Mouse (Mus musculus) liver (tissue): ENCODE measurements around the gene Simc1.

Experiments
- DNase-seq: peaks from one replicate; pipeline ENCODE4 v3.0.0-alpha.2; 2020; ENCODE audit warnings: mixed read lengths

Gene Simc1

DNA sequence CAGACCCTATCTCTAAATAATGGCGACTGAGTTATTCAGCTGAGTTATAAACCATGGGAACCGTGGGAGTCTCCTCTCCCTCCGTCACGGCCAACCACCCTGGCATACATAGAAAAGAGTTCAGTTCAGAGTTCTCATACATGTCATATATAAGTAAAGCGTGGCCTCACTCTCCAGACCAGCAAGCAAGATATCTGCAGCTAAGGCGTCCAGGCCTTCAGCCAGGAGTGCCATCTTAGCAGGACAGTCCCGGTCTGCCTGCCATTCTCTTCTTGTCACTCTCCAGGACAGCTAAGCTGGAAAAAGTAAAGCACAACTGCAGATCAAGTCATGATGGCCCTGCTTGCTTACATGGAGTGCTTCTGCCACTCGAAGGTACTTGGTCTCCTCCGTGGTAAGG is 52.6 kb downstream of the Simc1 start:
- DNase-seq: no peak

DNA sequence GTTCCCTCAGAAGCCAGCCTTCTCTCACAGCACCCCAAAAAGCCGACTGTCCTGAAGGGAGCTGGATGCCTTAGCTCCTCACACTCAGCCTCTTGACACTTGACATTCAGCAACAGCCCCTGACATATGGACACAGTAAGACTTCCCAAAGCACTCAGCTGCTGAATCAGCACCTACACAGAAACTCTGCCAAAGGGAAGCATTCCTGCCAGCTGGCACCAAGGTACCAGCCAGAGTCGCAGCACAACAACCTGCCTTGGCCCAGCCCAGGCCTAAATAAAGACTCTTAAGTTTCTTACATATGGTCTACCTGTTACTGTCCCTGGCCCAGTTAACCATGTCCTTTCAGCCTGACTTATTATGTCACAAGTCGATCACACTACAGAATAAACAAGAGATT is 53.2 kb downstream of the Simc1 start:
- no peak for DNase-seq

DNA sequence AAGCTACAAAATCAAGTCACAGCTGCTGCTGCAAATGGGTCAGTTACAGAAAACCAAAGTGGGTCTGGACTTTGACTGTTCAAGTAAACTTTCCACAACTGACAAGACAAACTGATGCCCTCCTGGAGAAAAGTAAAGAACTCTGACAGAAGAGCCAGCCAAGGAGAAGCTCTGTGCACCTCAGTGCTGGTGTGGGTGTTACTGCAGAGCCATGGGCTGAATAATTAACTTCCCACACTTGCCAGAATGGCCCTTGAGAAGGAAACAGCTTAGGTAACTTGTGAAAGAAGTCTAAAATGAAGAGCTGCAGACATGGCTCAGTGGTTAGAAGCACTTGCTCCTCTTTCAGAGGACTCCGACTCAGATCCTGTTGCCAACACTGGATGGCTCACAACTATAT is 54.1 kb downstream of the Simc1 start:
- DNase-seq: no peak

DNA sequence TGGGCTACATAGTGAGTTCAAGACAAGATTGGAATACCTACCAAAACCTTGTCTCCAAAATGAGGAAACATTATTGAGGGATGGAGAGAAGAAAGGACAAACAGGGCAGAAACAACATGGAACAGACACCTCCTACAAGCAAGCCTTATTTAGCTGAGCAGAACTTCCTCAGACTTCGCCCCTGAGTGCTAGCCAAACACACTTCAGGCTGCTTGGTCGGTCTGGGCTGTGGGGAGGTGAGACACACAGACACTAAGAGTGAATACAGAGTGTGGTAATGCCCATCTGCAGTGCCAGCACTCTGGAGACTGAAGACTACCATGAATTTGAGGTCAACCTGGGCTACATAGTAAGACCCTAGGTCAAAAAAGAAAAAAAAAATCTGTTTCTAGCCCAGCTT is 56.1 kb downstream of the Simc1 start:
- DNase-seq: no peak

DNA sequence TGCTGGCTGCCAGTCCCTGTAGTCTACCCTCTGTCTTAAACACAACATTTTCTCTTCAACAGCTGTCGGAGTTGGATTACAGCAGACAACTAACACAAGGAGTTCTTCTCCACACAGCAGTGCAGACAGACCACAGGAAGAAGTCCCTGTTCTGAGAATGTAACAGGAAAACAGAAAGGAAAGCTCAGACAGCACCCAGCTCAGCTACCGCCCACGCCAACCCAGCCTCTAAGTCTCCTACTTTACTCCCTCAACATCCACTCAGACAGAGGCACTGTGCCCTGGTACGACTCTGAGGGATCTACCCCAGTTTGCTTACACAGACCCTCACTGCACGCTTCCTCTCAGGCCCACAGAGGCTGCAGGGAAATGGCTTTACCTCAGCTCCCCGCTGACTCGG is 57.0 kb downstream of the Simc1 start:
- DNase-seq: no peak

DNA sequence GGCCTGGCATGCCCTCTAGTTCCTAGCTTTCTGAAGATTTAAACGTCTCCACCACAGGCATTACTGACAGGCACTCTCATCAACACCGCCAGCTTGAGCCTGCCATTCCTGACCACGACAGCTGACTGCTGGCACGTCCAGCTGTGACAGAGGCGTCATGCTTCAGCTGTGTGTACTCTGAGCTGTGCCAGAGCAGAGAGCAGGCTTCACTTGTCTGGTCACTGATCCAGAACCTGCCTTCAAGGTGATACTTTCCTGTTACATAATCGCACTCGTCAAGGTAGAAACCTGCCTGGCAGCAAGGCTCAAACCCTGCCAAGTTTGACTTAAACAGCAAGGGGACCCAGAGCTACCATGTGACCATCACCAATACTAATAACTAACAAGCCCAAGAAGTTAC is 59.0 kb downstream of the Simc1 start:
- DNase-seq: no peak

DNA sequence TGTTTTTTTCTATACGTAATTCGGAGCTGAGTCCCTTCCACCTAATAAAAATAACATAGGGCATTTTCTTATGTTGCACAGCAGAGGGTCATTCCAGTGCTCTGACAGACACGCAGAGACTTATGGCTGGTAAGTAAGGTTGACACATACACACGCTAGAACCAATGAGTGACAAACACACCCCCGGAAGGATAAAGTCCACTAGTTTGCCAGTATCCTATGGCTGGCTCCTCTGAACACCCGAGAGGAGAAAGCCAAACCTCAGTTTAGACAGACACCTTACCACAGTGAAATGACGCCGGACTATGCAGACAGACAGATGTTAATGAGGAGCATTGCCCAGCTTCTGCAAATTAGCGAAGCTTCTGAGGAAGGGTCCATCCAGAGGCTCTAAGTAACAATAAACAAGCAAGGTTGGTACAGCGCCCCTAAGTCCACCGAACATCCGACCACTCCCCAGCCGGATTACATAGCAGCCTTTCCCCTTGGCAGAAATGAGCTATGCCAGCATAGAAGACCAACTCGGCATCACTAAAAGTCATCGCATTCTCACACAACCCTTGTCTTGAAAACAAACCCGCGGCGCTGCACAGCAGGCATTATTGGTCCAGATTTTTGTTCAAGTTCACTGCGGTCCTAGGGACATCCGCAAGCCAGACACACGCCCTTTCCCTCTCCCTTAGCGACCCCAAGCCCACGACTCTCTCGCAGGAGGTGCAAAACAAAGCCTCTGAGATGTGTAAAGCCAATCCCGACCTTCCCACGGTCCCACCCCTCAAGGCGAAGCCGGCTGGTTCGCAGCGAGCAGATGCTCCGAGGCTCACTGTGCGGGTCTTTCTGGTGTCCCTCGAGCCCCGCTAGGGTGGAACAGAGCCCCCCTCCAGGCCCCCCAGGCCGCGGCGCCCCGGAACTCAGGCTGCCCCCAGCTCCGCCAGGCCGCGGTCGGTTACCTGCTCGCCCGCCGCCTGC is 60.9 kb downstream of the Simc1 start:
- DNase-seq: peak; percentile 27

DNA sequence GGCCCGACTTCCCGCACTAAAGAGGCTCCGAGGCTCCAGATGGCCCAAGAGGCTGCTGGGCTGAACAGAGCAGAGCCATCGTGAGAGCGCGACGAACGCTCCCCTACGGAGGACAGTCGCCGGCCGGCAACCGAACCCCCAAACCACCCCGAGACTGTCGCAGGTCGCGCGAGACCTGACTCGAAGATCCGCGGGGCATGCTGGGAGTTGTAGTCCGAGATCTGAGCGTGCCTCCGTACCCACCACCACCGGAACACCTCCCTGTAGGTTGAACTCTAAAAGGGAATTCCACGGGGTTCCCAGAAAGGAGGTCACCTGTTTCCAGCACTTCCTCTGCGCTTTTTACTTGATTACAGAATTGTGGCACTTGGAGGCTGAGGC is 61.6 kb downstream of the Simc1 start, which contains the start of gene 4833439L19Rik:
Gene 4833439L19Rik, minus strand, starts transcription at position 235 of the 381 bp plus-strand sequence.
- peak; percentile 94 for DNase-seq

DNA sequence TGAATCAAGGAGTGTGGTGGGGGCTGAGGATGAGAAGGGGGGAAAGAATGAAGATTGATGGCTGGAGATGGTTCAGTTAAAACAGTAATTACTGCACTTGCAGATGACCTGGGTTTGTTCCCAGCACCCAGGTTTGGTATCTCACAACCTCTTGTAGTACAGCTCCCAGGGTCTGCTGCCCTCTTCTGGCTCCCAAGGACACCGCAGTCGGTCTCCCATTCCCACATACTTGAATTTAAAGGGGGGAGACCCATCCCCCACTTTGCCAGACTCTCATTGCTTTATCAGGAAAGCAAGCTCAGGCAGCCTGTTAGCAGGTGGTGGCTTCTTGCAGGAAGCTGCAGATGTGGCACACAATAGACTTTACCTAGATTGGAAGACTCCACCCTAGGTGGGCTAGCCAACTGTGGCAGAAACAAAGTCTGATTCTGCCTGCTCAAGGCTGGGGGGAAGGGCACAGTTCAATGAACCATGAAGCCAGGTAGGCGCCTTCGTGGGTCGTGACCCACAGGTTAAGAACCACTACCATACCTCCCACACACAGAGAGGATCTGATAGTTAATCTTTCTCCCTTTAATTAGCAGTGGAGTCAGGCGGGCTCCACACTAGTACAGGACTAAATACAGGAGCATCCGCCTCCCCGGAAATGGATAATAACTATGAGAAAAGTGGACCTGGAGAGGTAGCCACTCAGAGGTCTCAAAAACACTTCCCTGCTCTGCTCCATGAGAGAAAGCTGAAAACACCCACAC is 62.2 kb downstream of the Simc1 start:
- peak; percentile 67 for DNase-seq

DNA sequence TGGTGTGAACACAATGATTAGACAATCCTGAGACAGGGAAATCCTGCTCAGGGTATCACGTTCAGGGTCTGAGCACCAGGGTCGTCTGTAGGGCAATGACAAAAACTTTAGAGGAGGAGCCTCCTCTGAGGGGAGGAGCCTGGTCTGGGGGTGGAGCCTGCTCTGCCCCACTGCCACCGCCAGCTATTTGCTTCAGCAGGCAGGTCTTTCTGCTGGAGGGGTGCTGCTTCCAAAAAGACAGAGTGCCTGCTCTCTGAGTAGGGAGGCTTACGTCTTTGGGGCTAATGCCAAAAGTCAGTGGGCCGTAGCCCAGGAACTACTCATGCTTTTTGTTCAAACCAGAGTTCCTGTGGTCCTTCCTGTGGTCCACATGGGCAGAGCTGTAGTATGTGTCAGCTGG is 64.8 kb downstream of the Simc1 start:
- DNase-seq: peak; percentile 43

DNA sequence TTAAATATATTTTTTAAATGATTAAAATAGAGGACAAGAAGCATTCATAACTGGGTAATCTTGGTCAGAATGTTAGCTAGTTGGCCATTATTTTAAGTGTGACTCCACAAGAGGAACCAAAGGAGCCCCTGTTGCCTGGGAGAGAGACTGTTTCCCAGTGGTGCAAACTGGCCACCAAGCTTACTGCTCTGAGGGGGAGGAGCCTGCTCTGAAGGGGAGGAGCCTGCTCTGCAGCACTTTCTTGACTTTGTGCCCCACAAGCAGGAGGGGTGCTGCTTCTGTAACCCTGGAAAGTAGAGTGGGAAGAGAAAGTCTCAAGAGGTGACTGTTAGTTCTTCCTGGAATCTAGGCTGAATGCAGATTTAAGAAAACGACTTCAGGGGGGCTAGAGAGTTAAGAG is 65.7 kb downstream of the Simc1 start:
- peak; percentile 41 for DNase-seq

DNA sequence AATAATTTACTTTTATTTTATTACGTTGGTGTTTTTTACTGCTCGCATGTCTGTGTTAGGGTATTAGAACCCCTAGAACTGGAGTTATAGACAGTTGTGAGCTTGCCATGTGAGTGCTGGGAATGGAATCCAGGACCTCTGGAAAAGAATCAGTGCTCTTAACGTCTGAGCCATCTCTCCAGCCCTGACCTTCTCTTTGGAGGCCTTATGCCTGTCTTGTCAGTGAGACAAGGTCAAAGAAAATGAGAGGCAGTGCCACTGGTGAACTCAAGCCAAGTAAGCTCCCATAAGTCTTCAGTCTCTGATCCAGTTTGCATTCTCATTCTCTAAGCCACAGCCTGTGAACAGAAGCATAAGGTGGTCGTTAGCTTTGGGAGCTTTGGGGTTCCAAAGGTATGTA is 67.2 kb downstream of the Simc1 start:
- no peak for DNase-seq

DNA sequence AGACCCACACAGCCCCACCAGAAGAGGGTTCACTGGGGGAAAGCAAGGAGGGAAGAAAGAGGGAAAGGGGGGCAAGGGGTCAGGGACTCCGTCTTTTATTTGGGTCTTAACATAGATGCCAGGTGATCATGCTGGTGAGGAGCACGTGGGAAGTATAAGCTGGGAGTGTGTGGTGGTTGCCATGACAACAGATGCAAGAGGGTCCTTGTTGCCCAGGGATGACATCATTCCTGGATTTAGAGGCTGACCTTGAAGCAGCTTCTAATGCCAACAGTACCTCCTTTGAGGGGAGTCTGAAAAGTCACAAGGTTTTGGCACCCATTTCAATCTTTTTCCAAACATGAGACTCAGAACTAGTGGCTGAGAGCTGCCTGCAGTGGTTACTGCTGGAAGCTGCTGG is 68.1 kb downstream of the Simc1 start:
- no peak for DNase-seq

DNA sequence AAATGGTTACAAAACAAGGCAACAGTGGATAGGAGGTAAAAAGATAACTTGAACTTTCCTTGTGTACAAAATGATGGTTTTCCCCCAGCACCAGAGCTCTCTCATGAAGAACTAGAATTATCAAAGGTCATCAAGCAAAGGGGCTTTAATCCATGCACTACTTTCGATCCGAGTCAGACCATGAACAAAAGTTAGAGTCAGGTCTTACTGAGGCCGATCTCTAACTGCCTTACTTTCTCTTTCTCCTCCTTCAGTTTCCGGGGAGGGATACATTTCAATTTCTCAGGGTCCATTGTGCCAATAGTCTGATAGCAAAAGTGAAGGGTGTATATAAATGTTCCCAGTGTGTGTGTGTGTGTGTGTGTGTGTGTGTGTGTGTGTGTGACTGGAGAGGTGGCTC is 69.0 kb downstream of the Simc1 start:
- DNase-seq: no peak

DNA sequence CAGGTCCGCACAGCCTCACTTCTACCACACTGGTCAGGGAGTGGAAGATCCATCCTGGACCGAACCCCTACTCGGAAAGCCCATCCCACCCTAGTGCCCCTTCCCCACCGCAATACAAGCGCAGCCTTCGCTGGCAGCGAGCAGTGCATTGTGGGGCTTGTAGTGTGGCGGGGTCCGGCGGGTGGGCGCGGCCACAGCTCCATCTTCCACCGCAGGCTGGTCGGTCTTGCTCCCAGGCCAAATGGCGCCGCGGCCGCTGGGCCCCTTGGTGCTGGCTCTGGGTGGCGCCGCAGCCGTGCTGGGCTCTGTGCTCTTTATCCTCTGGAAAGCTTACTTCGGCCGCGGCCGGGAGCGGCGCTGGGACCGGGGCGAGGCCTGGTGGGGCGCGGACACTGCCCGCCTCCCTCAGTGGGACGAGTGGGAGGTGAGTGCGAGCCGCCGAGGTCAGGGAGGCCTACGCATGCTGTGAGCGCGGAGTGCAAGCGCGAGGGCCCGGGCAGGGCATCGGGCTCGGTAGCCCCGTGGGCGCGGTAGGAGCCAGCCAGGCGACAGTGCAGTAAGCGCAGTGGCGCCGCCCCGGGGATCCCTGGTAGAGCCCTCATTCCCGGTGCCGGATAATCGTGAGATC is 71.4 kb downstream of the Simc1 start, which contains the start of gene Arl10:
Gene Arl10, plus strand, starts transcription at position 162 of the 628 bp plus-strand sequence.
- peak; percentile 71 for DNase-seq

DNA sequence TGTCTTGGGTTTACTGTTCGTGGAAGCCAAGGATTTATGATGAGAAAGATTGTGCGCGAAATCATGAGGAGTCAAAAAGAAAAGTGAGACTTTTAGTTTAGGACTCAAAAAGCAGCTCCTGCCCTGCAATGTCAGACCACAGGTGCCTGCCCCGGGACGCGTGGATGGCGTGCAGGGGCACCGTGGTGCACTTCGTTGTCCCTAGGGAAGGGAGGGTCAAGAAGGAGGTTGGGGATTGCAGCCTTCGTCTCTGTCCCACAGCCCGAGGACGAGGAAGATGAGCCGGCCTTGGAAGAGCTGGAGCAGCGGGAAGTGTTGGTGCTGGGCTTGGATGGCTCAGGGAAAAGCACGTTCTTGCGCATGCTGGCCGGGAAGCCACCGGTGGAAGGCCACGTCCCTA is 71.9 kb downstream of the Simc1 start:
- DNase-seq: no peak

DNA sequence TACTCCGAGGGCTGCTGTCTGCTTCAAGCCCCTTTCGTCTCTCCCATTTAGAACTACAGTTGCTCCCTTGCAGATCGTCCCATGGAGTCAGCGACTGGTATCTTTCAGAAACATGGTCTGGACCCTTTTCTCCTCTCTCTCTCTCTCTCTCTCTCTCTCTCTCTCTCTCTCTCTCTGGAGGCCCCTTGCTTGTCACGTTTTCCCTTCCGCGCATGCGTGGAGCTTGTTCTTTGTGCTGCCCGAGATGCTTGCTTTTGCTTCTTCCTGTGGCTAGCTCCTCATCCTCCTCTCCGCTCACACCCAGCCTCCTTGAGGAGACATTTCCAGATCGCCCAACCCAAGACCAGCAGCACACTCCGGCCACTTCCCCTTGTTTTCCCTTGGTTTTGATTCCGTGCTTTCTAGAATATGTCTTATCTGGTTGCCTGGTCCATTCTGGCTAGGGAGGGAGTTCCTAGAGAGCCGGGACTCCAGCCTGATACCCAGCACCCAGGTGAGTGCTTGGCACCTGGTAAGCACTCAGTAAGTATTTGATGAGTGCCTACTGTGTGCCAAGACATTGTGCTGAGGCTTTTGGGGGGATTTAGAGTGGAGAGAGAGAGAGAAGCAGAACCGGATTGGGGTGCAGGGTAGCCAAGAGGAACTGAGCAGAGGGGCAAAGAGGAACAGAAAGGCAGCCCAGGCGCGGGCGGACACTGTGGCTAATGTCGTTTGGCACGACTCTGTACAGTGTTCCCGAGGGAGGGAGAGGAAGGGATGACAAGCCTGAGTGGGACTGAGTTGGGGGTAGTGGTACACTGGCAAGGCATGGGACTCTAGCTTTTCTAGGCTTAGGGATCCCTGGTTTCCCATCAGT is 74.3 kb downstream of the Simc1 start:
- DNase-seq: peak; percentile 15

DNA sequence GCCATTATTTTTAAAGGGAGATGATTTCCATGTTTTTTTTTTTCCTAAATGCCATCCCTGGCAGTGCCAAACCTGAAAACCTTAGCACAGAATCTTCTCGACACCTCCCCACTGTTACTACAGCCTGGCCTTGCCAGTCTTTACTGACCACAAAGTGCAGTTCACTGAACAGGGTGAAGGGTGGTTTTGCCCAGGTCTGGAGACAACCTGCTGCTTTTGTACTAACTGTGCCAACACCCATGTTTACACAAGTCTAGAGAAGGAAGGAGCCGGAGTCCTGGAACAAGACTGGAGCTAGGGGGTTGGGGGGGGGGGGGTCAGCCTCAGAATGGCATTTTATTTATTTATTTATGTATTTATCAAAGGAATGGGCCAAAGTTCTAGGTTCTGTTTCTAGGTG is 77.8 kb downstream of the Simc1 start:
- DNase-seq: no peak

DNA sequence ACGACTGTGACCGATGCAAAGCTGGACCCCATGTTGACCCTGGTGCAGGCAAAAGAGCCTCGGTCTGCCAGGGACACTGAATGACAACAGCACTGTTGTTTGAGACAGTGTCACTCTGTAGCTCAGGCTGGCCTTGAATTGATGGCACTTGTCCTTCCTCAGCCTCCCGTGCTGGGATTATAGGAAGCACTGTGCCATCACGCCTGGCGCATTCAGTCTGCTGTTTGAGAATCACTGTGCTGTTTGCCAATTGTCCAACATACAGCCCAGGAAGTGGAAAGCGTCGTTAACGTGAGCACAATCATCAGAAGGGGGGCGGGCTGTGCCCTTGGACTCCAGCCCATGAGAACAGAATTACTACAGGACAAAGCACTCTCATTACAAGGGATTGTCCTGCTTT is 78.5 kb downstream of the Simc1 start:
- no peak for DNase-seq

DNA sequence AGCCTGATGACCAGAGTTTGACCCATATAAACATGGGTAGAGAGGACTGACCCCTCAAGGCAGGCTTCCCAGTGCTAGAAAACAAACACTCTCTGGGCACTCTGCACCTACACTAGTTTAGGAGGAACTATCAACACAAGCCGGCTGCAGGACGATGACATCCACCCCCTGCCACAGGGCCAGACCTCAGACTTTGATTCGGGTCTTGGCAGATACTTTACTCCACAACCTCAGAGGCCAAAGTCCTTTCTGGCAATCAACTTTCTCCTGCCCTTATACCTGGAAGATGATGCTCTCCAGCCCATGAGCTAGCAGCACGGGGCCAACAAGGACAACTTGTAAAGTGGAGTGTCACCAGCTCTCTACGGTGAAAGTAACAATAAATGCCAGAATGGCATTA is 79.3 kb downstream of the Simc1 start:
- no peak for DNase-seq

DNA sequence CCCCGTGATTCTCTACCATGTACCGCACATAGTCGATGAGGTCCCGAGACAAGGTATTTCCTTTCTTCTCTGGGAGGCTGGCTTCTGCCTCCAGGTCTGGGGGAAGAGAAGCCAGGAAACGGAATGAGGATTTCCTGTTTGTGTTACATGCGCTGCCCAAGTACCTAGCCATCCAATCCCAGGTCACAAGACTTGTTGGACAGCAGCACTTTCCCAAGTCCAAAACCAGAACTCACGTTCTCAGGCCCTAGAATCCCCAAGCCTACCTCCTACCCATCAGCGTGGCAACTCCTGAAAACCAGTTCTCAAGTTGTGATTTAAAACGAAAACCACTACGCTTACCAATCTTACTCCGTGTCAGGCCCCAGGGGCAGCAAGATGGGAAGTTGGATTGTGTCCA is 82.3 kb downstream of the Simc1 start:
- no peak for DNase-seq

DNA sequence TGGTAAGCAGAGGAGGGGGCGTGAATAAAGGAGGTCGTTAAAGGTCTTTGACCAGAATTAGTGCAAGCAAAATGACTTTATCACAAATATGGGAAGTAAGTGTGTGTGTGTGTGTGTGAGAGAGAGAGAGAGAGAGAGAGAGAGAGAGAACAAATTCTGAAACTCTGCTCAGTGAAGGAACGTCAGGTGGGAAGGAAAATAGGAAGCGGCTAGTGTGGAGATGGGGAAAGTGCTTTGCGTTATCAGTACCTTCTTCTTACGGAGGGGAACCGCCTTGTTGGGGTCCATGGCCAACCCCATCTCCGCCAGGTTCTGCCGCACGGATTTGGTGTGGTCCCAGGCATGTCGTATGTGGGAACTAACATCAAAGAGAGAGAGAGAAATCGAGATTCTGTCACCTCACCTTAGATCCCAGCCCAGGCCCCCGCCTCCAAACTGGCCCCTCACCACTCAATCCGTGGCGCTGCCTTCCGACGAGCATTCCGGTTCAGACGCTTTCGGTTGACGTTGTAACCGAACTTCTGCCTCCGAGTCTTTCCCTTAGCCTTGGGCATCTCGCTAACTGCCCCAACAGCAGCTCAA is 85.9 kb downstream of the Simc1 start:
- DNase-seq: peak; percentile 30
